Comparison of ENCODE assay signal across 8 mouse cellular contexts in genomic region chr4:141367997-141368791, GRCm38 (mm10). TPM values are rescaled to one million over a fixed set of nuclear protein-coding genes. Genes with fewer than 3 reads are reported as not detected.
DNase-seq lines count a peak whose midpoint lies in the region; ATAC-seq and TF ChIP-seq lines count a peak whose summit lies in the region.

Fam131c (plus strand) TSS chr4:141368220.

- TF ChIP-seq CTCF in lung, embryonic 14.5 days (IDR thresholded peaks at IDR 0.05; ENCODE audit: low read depth) = no peak

- H3K27ac ChIP-seq in intestine, embryonic 15.5 days = no peak within 1 kb of the TSS
- H3K27ac ChIP-seq in lung, embryonic 14.5 days (ENCODE audit: low read depth) = no peak within 1 kb of the TSS
- no peak within 1 kb of the TSS for H3K27ac ChIP-seq in stomach, embryonic 14.5 days (ENCODE audit: low read length)

- H3K9ac ChIP-seq in intestine, embryonic 15.5 days = peak within 1 kb of the TSS; percentile 63
- peak within 1 kb of the TSS; percentile 54 for H3K9ac ChIP-seq in lung, embryonic 14.5 days
- H3K9ac ChIP-seq in stomach, embryonic 14.5 days (replicated peaks; ENCODE audit: low read depth, low read length) = peak within 1 kb of the TSS; percentile 48

- ATAC-seq in CD4-positive, CD25-positive, alpha-beta regulatory T cell, adult 4 months = no peak
- ATAC-seq in intestine, embryonic 15.5 days = peak; percentile 68
- peak; percentile 25 for ATAC-seq in lung, embryonic 14.5 days (ENCODE audit: insufficient read depth)
- ATAC-seq in stomach, embryonic 14.5 days (ENCODE audit: insufficient number of reproducible peaks, insufficient read depth, low FRiP score, low read depth) = peak; percentile 21; the same call in 1 of the 2 replicates

- H3K9me3 ChIP-seq in intestine, embryonic 15.5 days = no peaks in the 10 kb centered on the region
- H3K9me3 ChIP-seq in lung, embryonic 14.5 days (ENCODE audit: low read depth, low read length) = no peaks in the 10 kb centered on the region
- no peaks in the 10 kb centered on the region for H3K9me3 ChIP-seq in stomach, embryonic 14.5 days (ENCODE audit: control insufficient read depth, low read depth, low read length)

- under 1% methylated on average over 55 of the region's 71 CpGs for WGBS in intestine, embryonic 15.5 days
- WGBS in lung, embryonic 14.5 days = 3% methylated on average over 47 of the region's 71 CpGs
- WGBS in stomach, embryonic 14.5 days = 2% methylated on average over 60 of the region's 71 CpGs

- DNase-seq in CD4-positive, CD25-positive, alpha-beta regulatory T cell, adult 2 months (ENCODE audit: low read depth, low spot score) = peak; percentile 34
- peak; percentile 29 for DNase-seq in thymus, postnatal 0 days (ENCODE audit: low spot score)
- no peak for DNase-seq in thymus, adult 18-20 months
- peak; percentile 56 for DNase-seq in lung, embryonic 14.5 days
- DNase-seq in testis, postnatal 10 days (ENCODE audit: low spot score) = no peak

- peak within 1 kb of the TSS; percentile 55 for H3K4me3 ChIP-seq in intestine, embryonic 15.5 days (replicated peaks)
- H3K4me3 ChIP-seq in lung, embryonic 14.5 days (ENCODE audit: low read depth, low read length) = peak within 1 kb of the TSS; percentile 53
- peak within 1 kb of the TSS; percentile 50 for H3K4me3 ChIP-seq in stomach, embryonic 14.5 days (ENCODE audit: low read depth, low read length)

- no peaks in the 10 kb centered on the region for H3K36me3 ChIP-seq in intestine, embryonic 15.5 days
- H3K36me3 ChIP-seq in lung, embryonic 14.5 days (ENCODE audit: insufficient read depth) = no peaks in the 10 kb centered on the region
- H3K36me3 ChIP-seq in stomach, embryonic 14.5 days (ENCODE audit: control insufficient read depth, insufficient read depth, low read length) = no peaks in the 10 kb centered on the region

- peak within 1 kb of the TSS; percentile 99 for H3K4me2 ChIP-seq in intestine, embryonic 15.5 days (replicated peaks)
- peak within 1 kb of the TSS; percentile 95 for H3K4me2 ChIP-seq in lung, embryonic 14.5 days
- H3K4me2 ChIP-seq in stomach, embryonic 14.5 days (replicated peaks; ENCODE audit: low read depth, low read length) = peak within 1 kb of the TSS; percentile 98

- H3K27me3 ChIP-seq in intestine, embryonic 15.5 days (replicated peaks) = peaks cover 28% of the 10 kb centered on the region
- peaks cover 45% of the 10 kb centered on the region for H3K27me3 ChIP-seq in lung, embryonic 14.5 days (ENCODE audit: insufficient read depth, low read length)
- H3K27me3 ChIP-seq in stomach, embryonic 14.5 days (ENCODE audit: control insufficient read depth, insufficient read depth, low read length) = no peaks in the 10 kb centered on the region

- 0 out of 2 replicates have a peak, but pooled peaks cover 4% of the 10 kb centered on the region for H3K4me1 ChIP-seq in intestine, embryonic 15.5 days (replicated peaks)
- no peaks in the 10 kb centered on the region for H3K4me1 ChIP-seq in lung, embryonic 14.5 days (ENCODE audit: insufficient read depth)
- no peaks in the 10 kb centered on the region for H3K4me1 ChIP-seq in stomach, embryonic 14.5 days (ENCODE audit: control insufficient read depth, insufficient read depth, low read length)

RNA-seq across cellular contexts. Expression of gene Fam131c, which starts in this region (rescaled TPM):
- polyA plus RNA-seq in CD4-positive, CD25-positive, alpha-beta regulatory T cell, adult 4 months (2017; shearing (Covaris generic)) = not detected
- polyA plus RNA-seq in thymus, postnatal 0 days (2015; fragmentation: Nextera tagmentation; extraction: Ambion mirVana) = 0.25 TPM in 1 of 2 replicates, not detected in the other
- 2.0 and 2.3 TPM in 2 replicates for polyA plus RNA-seq in intestine, embryonic 15.5 days (2015; fragmentation: Nextera tagmentation; extraction: Ambion mirVana)
- 3.2 and 4.2 TPM in 2 replicates for polyA plus RNA-seq in lung, embryonic 14.5 days (2014; fragmentation: Nextera tagmentation; extraction: Ambion mirVana)
- 4.3 and 4.4 TPM in 2 replicates for polyA plus RNA-seq in stomach, embryonic 14.5 days (2014; fragmentation: Nextera tagmentation; extraction: Ambion mirVana)

Comparison
In these comparisons a context has a peak if more than half of its experiments do, and no peak if none do; other contexts are left out.
1. Peak in DNase-seq in thymus, postnatal 0 days; RNA of the gene not detected or under 1 TPM.
2. DNase-seq: peak in CD4-positive, CD25-positive, alpha-beta regulatory T cell, adult 2 months (single experiment) and lung, embryonic 14.5 days (single experiment); none in thymus, adult 18-20 months (0 of 2) and testis, postnatal 10 days (single experiment).
3. Peak in every context shown above with its lines, with median percentiles within 50 percentile points of each other: H3K4me2 ChIP-seq, H3K4me3 ChIP-seq and H3K9ac ChIP-seq.